Mouse (Mus musculus): Measurements from ENCODE around the gene Nphs1. TPM values are rescaled to one million over a fixed set of nuclear protein-coding genes. Genes with fewer than 3 reads are reported as not detected.

Gene Nphs1
- polyA plus RNA-seq (2015; fragmentation: Nextera tagmentation; extraction: Ambion mirVana), result 3.4 and 4.2 TPM in 2 replicates

DNA sequence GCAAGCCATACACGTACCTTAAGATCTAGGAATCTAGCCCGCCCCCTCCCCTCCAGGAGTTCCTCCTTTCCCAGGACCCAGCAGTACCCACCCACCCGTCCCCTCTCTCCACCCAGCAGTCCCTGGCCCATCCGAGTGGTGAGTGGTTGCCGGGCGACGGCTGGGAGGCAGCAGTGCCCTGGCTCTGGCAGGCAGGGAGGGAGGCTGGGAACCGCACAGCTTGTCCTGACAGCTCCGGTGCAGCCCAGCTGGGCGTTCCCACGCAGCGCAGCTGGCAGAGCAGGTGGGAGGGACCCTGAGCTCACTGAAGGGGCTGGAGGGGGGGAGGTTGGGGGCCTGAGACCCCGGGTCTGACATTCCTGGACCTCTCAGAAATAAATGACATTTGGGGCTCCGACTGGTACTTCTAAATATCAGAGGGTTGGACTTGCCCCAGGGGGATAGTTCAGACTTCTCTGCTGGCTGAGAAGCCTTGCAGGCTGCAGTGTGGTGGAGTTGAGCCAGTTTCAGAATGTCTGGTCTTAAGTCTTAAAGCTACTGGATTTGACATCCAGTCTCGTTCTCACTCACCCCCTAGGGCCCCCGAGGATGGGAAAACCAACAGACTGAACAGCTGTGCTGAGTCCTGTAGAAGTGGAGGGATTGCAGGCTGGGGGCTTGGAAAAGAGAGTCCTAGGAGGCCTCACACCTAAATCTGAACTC lies at the start of gene Nphs1, which contains the start of gene Kirrel2:
Nphs1 (plus strand) TSS at position 687 of the 702 bp plus-strand sequence.
Kirrel2 (minus strand) TSS at position 62 of the 702 bp plus-strand sequence.
- peak; percentile 56 for ATAC-seq (ENCODE audit: insufficient read depth, low FRiP score)
- WGBS, result 1% methylated on average over 16 of the region's 16 CpGs
- no peaks in the 10 kb centered on the region for H3K36me3 ChIP-seq (ENCODE audit: control insufficient read depth, insufficient read depth, low read length)
- H3K4me1 ChIP-seq (ENCODE audit: control insufficient read depth, insufficient read depth, low read length), result peaks cover 7% of the 10 kb centered on the region; the same call in 1 of the 2 replicates
- no peaks in the 10 kb centered on the region for H3K9me3 ChIP-seq (replicated peaks; ENCODE audit: control insufficient read depth, low read length)
- peak within 1 kb of the TSS; percentile 45 for H3K4me2 ChIP-seq (ENCODE audit: low read depth, low read length)
- peak within 1 kb of the TSS; percentile 11; the same call in 1 of the 2 replicates for H3K9ac ChIP-seq (ENCODE audit: low read length)
- peaks cover 90% of the 10 kb centered on the region for H3K27me3 ChIP-seq (ENCODE audit: control insufficient read depth, insufficient read depth, low read length)
- peak within 1 kb of the TSS; percentile 28 for H3K4me3 ChIP-seq (replicated peaks; ENCODE audit: low read length)
- H3K27ac ChIP-seq (ENCODE audit: low read length), result peak within 1 kb of the TSS; percentile 24; the same call in 1 of the 2 replicates

DNA sequence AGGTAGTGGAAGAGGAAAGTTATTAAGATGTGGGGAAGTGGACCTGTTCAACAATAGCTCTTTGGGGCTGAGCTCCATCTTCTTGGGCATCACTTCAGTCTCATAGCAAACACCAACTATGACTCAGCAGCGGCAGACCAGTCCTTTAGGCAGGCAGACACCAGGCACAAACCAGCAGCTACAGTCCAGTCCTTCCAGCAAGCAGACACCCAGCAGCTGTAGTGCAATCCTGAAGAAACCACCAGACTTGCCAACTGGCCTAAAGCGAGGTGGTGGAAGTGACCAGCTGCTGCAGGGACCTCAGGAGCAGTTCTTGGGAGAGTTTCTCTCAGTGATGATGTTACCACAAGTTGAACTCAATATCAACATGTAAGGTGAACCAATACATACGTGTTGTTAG lies 49.5 kb upstream of the Nphs1 start:
- H3K9me3 ChIP-seq (replicated peaks; ENCODE audit: control insufficient read depth, low read length), result no peaks in the 10 kb centered on the region
- 83% methylated on average over 3 of the region's 3 CpGs for WGBS
- H3K27me3 ChIP-seq (ENCODE audit: control insufficient read depth, insufficient read depth, low read length), result no peaks in the 10 kb centered on the region
- no peak overlapping the region for H3K27ac ChIP-seq (ENCODE audit: low read length)
- no peak overlapping the region for H3K4me3 ChIP-seq (replicated peaks; ENCODE audit: low read length)
- no peak overlapping the region for H3K9ac ChIP-seq (ENCODE audit: low read length)
- no peak overlapping the region for H3K4me2 ChIP-seq (ENCODE audit: low read depth, low read length)
- no peak for ATAC-seq (ENCODE audit: insufficient read depth, low FRiP score)
- H3K36me3 ChIP-seq (ENCODE audit: control insufficient read depth, insufficient read depth, low read length), result no peaks in the 10 kb centered on the region
- H3K4me1 ChIP-seq (ENCODE audit: control insufficient read depth, insufficient read depth, low read length), result no peaks in the 10 kb centered on the region

DNA sequence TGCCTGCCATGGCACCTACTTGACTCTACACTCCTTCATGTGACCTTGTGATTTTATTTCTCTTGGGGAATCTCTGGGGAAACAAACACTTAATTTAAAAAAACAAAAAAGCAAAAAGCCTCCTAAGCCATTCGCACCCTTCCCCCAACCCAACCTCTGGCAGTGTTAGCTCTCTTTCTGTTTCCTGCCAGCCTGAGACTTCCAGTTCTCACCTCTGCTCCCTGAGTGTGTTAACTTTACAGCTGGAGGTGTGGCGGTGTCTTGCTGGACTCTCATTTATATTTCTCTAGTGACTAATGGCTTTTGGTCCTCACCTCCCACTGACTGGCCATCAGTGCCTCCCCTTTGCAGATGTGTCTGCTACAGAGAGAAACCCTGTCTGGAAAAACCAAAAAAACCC lies 48.3 kb upstream of the Nphs1 start:
- H3K4me3 ChIP-seq (replicated peaks; ENCODE audit: low read length), result no peak overlapping the region
- no peaks in the 10 kb centered on the region for H3K27me3 ChIP-seq (ENCODE audit: control insufficient read depth, insufficient read depth, low read length)
- H3K27ac ChIP-seq (ENCODE audit: low read length), result no peak overlapping the region
- no peaks in the 10 kb centered on the region for H3K36me3 ChIP-seq (ENCODE audit: control insufficient read depth, insufficient read depth, low read length)
- ATAC-seq (ENCODE audit: insufficient read depth, low FRiP score), result no peak
- no peak overlapping the region for H3K9ac ChIP-seq (ENCODE audit: low read length)
- H3K4me1 ChIP-seq (ENCODE audit: control insufficient read depth, insufficient read depth, low read length), result no peaks in the 10 kb centered on the region
- WGBS, result 43% methylated on average over 2 of the region's 2 CpGs
- no peak overlapping the region for H3K4me2 ChIP-seq (ENCODE audit: low read depth, low read length)
- no peaks in the 10 kb centered on the region for H3K9me3 ChIP-seq (replicated peaks; ENCODE audit: control insufficient read depth, low read length)

DNA sequence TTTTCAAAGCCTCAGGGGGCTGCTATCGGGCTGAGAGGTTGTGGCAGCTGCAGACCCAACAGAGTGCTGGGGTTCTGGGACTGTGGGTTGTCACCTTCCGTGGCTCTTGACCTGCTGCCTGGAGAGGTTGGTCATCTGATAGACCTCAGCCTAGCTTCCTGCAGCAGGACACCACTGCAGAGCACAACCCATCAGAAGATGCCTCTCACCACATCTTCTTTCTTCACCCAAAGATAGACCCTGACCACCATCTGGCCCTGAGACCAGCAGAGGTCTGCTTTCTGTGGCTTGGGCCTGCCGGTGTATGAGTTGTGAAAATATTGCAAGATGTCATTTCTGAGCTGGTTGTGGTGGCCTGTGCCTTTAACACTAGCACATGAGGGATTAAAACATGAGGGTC lies 47.1 kb upstream of the Nphs1 start:
- Histone ChIP-seq H3K4me1 (ENCODE audit: control insufficient read depth, insufficient read depth, low read length) (no peaks in the 10 kb centered on the region), H3K4me2 (ENCODE audit: low read depth, low read length) (no peak overlapping the region), H3K9me3 (replicated peaks; ENCODE audit: control insufficient read depth, low read length) (no peaks in the 10 kb centered on the region), H3K4me3 (replicated peaks; ENCODE audit: low read length) (no peak overlapping the region), H3K9ac (ENCODE audit: low read length) (no peak overlapping the region), H3K27ac (ENCODE audit: low read length) (no peak overlapping the region), H3K36me3 (ENCODE audit: control insufficient read depth, insufficient read depth, low read length) (no peaks in the 10 kb centered on the region), H3K27me3 (ENCODE audit: control insufficient read depth, insufficient read depth, low read length) (no peaks in the 10 kb centered on the region)
- 66% methylated on average over 3 of the region's 3 CpGs for WGBS
- ATAC-seq (ENCODE audit: insufficient read depth, low FRiP score), result no peak

DNA sequence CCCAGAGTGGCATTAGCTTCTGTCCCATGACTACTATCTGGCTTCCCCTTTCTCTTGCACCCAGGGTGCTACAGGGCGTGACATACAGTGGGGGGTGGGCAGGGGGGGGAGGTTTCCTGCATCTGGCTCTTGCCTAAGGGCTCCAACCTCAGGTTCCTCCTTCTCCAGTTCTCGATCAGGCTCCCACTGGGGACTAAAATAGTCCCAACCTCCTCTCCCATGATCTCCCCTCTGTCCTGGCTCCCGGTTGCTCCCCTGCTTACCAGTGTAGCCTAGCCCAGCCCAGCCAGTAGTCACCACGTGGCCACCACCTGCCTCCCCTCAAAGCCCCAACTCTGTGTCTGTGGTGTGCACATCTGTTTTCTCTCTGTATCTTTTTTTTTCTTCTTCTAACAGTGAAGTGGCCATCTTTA lies 45.4 kb upstream of the Nphs1 start:
- Histone ChIP-seq H3K4me2 (ENCODE audit: low read depth, low read length) (no peak overlapping the region), H3K4me1 (ENCODE audit: control insufficient read depth, insufficient read depth, low read length) (no peaks in the 10 kb centered on the region), H3K9me3 (replicated peaks; ENCODE audit: control insufficient read depth, low read length) (no peaks in the 10 kb centered on the region), H3K27ac (ENCODE audit: low read length) (peak overlapping the region; percentile 24; the same call in 1 of the 2 replicates), H3K4me3 (replicated peaks; ENCODE audit: low read length) (no peak overlapping the region), H3K27me3 (ENCODE audit: control insufficient read depth, insufficient read depth, low read length) (no peaks in the 10 kb centered on the region), H3K36me3 (ENCODE audit: control insufficient read depth, insufficient read depth, low read length) (no peaks in the 10 kb centered on the region), H3K9ac (ENCODE audit: low read length) (no peak overlapping the region)
- peak; percentile 50; the same call in 1 of the 2 replicates for ATAC-seq (ENCODE audit: insufficient read depth, low FRiP score)
- 53% methylated on average over 4 of the region's 4 CpGs for WGBS

DNA sequence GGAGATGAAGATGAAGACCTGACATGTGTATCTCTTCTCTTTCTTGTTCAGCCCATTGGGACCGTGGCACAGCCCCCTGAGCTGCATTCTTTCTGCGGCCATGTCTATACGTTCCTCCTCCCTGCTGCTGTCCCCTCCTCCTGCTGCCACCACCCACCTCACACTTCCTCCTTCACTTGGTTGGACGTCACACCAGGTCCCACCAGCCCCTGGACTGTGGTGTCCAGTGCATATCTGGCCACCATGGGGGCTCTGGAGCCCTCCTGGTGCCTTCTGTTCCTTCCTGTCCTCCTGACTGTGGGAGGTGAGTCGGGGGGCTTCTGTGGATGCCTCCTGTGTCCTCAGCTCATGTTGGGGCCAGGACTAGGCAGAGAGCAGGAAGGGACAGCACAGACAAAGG lies 44.5 kb upstream of the Nphs1 start, which contains the start of gene Tyrobp:
Tyrobp (plus strand) TSS at position 165 of the 400 bp plus-strand sequence.
- H3K4me1 ChIP-seq (ENCODE audit: control insufficient read depth, insufficient read depth, low read length), result no peaks in the 10 kb centered on the region
- WGBS, result 55% methylated on average over 5 of the region's 5 CpGs
- no peaks in the 10 kb centered on the region for H3K36me3 ChIP-seq (ENCODE audit: control insufficient read depth, insufficient read depth, low read length)
- no peak for ATAC-seq (ENCODE audit: insufficient read depth, low FRiP score)
- no peak within 1 kb of the TSS for H3K9ac ChIP-seq (ENCODE audit: low read length)
- 0 out of 2 replicates have a peak within 1 kb of the TSS, but pooled peaks have one; percentile 1 for H3K4me3 ChIP-seq (replicated peaks; ENCODE audit: low read length)
- H3K27ac ChIP-seq (ENCODE audit: low read length), result peak within 1 kb of the TSS; percentile 24; the same call in 1 of the 2 replicates
- no peaks in the 10 kb centered on the region for H3K27me3 ChIP-seq (ENCODE audit: control insufficient read depth, insufficient read depth, low read length)
- H3K9me3 ChIP-seq (replicated peaks; ENCODE audit: control insufficient read depth, low read length), result no peaks in the 10 kb centered on the region
- H3K4me2 ChIP-seq (ENCODE audit: low read depth, low read length), result no peak within 1 kb of the TSS

DNA sequence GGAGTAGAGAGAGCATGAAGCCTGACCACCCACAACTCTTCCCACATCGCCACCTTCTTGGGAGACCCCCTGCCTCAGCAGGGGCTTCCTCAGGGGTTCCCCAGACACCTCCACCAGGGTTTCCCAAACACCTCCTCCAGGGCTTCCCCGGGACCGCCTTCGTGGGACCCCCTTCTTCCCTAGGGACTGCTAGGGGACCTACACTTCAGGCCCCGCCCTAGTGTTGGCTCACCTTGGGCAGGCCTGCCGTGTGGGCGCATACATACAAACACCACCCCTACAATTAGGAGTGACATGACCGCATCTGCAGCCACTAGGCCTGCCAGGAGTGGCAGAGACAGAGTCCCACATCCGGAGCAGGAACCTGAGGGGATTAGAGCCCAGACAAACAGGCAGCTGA lies 40.3 kb upstream of the Nphs1 start:
- Histone ChIP-seq H3K27ac (ENCODE audit: low read length) (no peak overlapping the region), H3K9ac (ENCODE audit: low read length) (no peak overlapping the region), H3K27me3 (ENCODE audit: control insufficient read depth, insufficient read depth, low read length) (no peaks in the 10 kb centered on the region), H3K4me1 (ENCODE audit: control insufficient read depth, insufficient read depth, low read length) (no peaks in the 10 kb centered on the region), H3K4me3 (replicated peaks; ENCODE audit: low read length) (no peak overlapping the region), H3K36me3 (ENCODE audit: control insufficient read depth, insufficient read depth, low read length) (no peaks in the 10 kb centered on the region), H3K9me3 (replicated peaks; ENCODE audit: control insufficient read depth, low read length) (no peaks in the 10 kb centered on the region), H3K4me2 (ENCODE audit: low read depth, low read length) (no peak overlapping the region)
- no peak for ATAC-seq (ENCODE audit: insufficient read depth, low FRiP score)
- WGBS, result 67% methylated on average over 9 of the region's 9 CpGs

DNA sequence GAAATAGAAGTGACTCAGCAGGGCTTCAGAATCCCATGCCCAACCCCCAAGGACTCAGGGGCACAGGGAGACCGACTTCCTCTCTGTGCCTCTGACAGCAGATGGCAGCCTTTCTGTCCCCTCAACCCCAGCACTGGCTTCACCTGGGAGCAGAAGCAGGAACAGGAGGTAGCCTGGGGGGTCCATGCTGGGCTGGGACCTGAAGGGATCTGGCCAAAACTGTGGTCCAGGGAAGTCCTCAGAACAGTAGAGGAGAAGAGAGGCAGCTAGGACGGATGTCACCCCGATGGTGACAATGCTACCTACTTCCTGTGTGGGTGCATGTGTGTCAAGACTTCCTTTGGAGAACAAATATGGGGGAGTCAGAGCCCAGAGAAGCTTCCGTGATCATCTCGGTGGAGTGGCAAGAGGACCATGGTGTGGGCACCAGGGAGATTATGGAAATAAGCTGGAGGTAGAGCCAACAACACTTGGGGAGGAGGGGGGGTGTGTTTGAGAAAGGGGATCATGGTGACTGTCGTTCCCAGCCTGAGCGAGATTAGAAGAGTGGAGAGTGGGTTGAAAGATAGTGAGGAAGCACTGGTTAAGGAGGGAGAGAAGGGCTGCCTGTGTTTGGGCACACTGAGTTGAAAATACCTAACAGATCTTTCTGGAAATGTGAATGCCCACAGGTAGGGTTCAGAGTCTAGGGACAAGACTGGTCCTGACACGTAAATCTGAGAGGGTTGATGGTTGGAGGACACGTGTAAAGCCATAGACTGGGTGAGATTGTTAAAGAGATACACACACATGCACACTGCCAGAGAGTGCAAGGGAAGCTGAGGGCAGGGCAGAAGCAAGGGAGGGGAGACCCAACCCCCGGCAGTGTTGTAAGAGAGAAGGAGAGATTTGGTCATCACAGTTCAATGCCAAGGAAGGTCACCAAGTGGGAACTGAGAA lies 38.3 kb upstream of the Nphs1 start, which contains the start of gene Hcst:
Hcst (minus strand) TSS at position 294 of the 939 bp plus-strand sequence.
- peak within 1 kb of the TSS; percentile 61 for H3K27ac ChIP-seq (ENCODE audit: low read length)
- H3K36me3 ChIP-seq (ENCODE audit: control insufficient read depth, insufficient read depth, low read length), result no peaks in the 10 kb centered on the region
- ATAC-seq (ENCODE audit: insufficient read depth, low FRiP score), result no peak
- H3K9ac ChIP-seq (ENCODE audit: low read length), result no peak within 1 kb of the TSS
- H3K4me1 ChIP-seq (ENCODE audit: control insufficient read depth, insufficient read depth, low read length), result no peaks in the 10 kb centered on the region
- WGBS, result 58% methylated on average over 10 of the region's 10 CpGs
- H3K4me3 ChIP-seq (replicated peaks; ENCODE audit: low read length), result no peak within 1 kb of the TSS
- H3K9me3 ChIP-seq (replicated peaks; ENCODE audit: control insufficient read depth, low read length), result no peaks in the 10 kb centered on the region
- H3K4me2 ChIP-seq (ENCODE audit: low read depth, low read length), result no peak within 1 kb of the TSS
- H3K27me3 ChIP-seq (ENCODE audit: control insufficient read depth, insufficient read depth, low read length), result no peaks in the 10 kb centered on the region
